11 mouse cellular contexts compared by ENCODE assay signal in the genomic region with DNA sequence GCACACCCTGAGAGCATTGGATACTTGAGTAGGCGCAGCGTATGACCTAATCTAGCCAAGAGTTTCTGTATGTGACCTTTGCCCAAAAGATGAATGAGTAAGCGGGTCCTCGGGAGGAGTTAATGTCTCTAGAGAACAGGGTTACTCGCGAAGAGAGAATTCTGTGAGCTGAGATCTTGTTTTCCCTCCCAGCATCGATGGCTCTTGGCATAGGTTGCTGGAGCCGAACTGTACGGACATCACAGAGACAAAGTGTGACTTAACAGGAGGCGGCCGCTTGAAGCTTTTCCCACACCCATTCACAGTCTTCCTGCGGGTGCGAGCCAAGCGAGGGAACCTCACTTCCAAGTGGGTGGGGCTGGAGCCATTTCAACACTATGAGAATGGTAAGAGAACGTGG. TPM values are rescaled to one million over a fixed set of nuclear protein-coding genes. Genes with fewer than 3 reads are reported as not detected.
DNase-seq lines count a peak whose midpoint lies in the region; ATAC-seq lines count a peak whose summit lies in the region.
"Had no signal": no experiment of that assay in that cellular context is flagged by ENCODE, and none has a peak within 500 bp of the region (broad histone marks: within the 10 kb centered on the region; RNA-seq: fewer than 3 reads in every experiment).

No protein-coding gene starts in this region.

- H3K9ac ChIP-seq in heart, embryonic 11.5 days (ENCODE audit: low read depth, low read length): no peak overlapping the region
- no peak overlapping the region for H3K9ac ChIP-seq in lung, embryonic 15.5 days
- H3K9ac ChIP-seq: neural tube, embryonic 12.5 days had no signal

- H3K4me2 ChIP-seq in heart, embryonic 11.5 days: no peak overlapping the region
- H3K4me2 ChIP-seq in lung, embryonic 15.5 days: no peak overlapping the region
- H3K4me2 ChIP-seq: neural tube, embryonic 12.5 days had no signal

- H3K4me1 ChIP-seq in heart, embryonic 11.5 days (ENCODE audit: control insufficient read depth, insufficient read depth, low read length): peaks cover 18% of the 10 kb centered on the region
- peaks cover 13% of the 10 kb centered on the region for H3K4me1 ChIP-seq in lung, embryonic 15.5 days

- DNase-seq in heart, adult 8-10 months (ENCODE audit: low spot score): peak; percentile 58
- DNase-seq in 3T3-L1 (ENCODE audit: low read depth, low spot score) (peak; percentile 67), adipocyte (ENCODE audit: low spot score) (peak; percentile 39)
- no peak for DNase-seq in cerebellum, adult 8-10 months
- no peak for DNase-seq in cerebellum, postnatal 36 days
- no peak for DNase-seq in cerebellum, adult 11 months
- DNase-seq: spleen, adult 18-20 months; thymus, postnatal 25 days had no signal

- H3K27me3 ChIP-seq in heart, embryonic 11.5 days (ENCODE audit: control insufficient read depth, insufficient read depth, low read length): no peaks in the 10 kb centered on the region
- H3K27me3 ChIP-seq in lung, embryonic 15.5 days: no peaks in the 10 kb centered on the region
- H3K27me3 ChIP-seq: neural tube, embryonic 12.5 days had no signal

- no peaks in the 10 kb centered on the region for H3K9me3 ChIP-seq in heart, embryonic 11.5 days (replicated peaks; ENCODE audit: control insufficient read depth, low read length)
- no peaks in the 10 kb centered on the region for H3K9me3 ChIP-seq in lung, embryonic 15.5 days
- H3K9me3 ChIP-seq: neural tube, embryonic 12.5 days had no signal

- no peak overlapping the region for H3K27ac ChIP-seq in heart, embryonic 11.5 days (ENCODE audit: low read depth, low read length)
- H3K27ac ChIP-seq in lung, embryonic 15.5 days: no peak overlapping the region
- H3K27ac ChIP-seq: neural tube, embryonic 12.5 days had no signal

- H3K36me3 ChIP-seq in heart, embryonic 11.5 days (ENCODE audit: control insufficient read depth, insufficient read depth, low read length): peaks cover 32% of the 10 kb centered on the region
- H3K36me3 ChIP-seq in lung, embryonic 15.5 days: peaks cover 48% of the 10 kb centered on the region

- 90% methylated on average over 15 of the region's 15 CpGs for WGBS in heart, embryonic 11.5 days (ENCODE audit: insufficient replicate concordance)
- WGBS in lung, embryonic 15.5 days: 77% methylated on average over 15 of the region's 15 CpGs

- ATAC-seq in heart, embryonic 11.5 days (replicated peaks; ENCODE audit: insufficient number of reproducible peaks, low FRiP score, low TSS enrichment): no peak
- ATAC-seq in lung, embryonic 15.5 days (ENCODE audit: borderline replicate concordance, extremely low read depth, low FRiP score, low TSS enrichment): peak; percentile 36; the same call in 1 of the 2 replicates

- H3K4me3 ChIP-seq in heart, embryonic 11.5 days (ENCODE audit: low read depth, low read length): no peak overlapping the region
- H3K4me3 ChIP-seq in lung, embryonic 15.5 days: no peak overlapping the region
- H3K4me3 ChIP-seq: neural tube, embryonic 12.5 days had no signal

RNA-seq across cellular contexts. Expression of gene Ifngr2, which starts 10.8 kb away (rescaled TPM):
- 100 to 1,000 TPM; 122 to 145 (median 132) TPM for total RNA-seq in heart, adult 8-10 months (2022)
- 77.9 and 95.2 TPM in 2 replicates for polyA plus RNA-seq in heart, embryonic 11.5 days (2014; fragmentation: Nextera tagmentation; extraction: Ambion mirVana)
- 47.9 and 50.2 TPM in 2 replicates for polyA plus RNA-seq in lung, embryonic 15.5 days (2015; fragmentation: Nextera tagmentation; extraction: Ambion mirVana)

RNA-seq across cellular contexts. Expression of gene Tmem50b, which starts 39.9 kb away (rescaled TPM):
- total RNA-seq in heart, adult 8-10 months (2022): 10 to 100 TPM; 49.1 to 56.7 (median 50.9) TPM
- 60.5 and 68.8 TPM in 2 replicates for polyA plus RNA-seq in heart, embryonic 11.5 days (2014; fragmentation: Nextera tagmentation; extraction: Ambion mirVana)
- 40.4 and 45.3 TPM in 2 replicates for polyA plus RNA-seq in lung, embryonic 15.5 days (2015; fragmentation: Nextera tagmentation; extraction: Ambion mirVana)

Comparison
In these comparisons a context has a peak if more than half of its experiments do, and no peak if none do; other contexts are left out.
1. DNase-seq: peak in heart, adult 8-10 months (single experiment), 3T3-L1 (single experiment) and adipocyte (single experiment); none in cerebellum, adult 8-10 months (single experiment), cerebellum, postnatal 36 days (0 of 2) and cerebellum, adult 11 months (single experiment).